Mouse (Mus musculus) embryonic facial prominence, embryonic 15.5 days (tissue): ENCODE data around the gene Cog5. TPM values are rescaled to one million over a fixed set of nuclear protein-coding genes. Genes with fewer than 3 reads are reported as not detected.

Experiments
- ATAC-seq: fragments of 200-750 bp; cut with Nextera tagmentation; 2 replicates; pipeline ENCODE4 v1.8.0; 2017; ENCODE audit warnings: low read depth, moderate TSS enrichment; ENCODE audit not compliant: insufficient number of reproducible peaks, low FRiP score, low TSS enrichment
- H3K27ac ChIP-seq: fragments of 300-500 bp; sonication (generic); replicated peaks from 2 replicates; pipeline ENCODE4 v1.5.1; 2015; ENCODE audit warnings: mild to moderate bottlenecking, inconsistent platforms
- H3K27me3 ChIP-seq: fragments of 300-500 bp; sonication (generic); 2 replicates; pipeline ENCODE4 v1.6.1; 2015; ENCODE audit warnings: inconsistent platforms
- H3K36me3 ChIP-seq: fragments of 300-500 bp; sonication (generic); 2 replicates; pipeline ENCODE4 v1.6.1; 2015; ENCODE audit warnings: mild to moderate bottlenecking, inconsistent platforms
- H3K4me1 ChIP-seq: fragments of 300-500 bp; sonication (generic); 2 replicates; pipeline ENCODE4 v1.6.1; 2015; ENCODE audit warnings: inconsistent platforms
- H3K4me2 ChIP-seq: fragments of 300-500 bp; sonication (generic); replicated peaks from 2 replicates; pipeline ENCODE4 v1.6.1; 2015; ENCODE audit warnings: mild to moderate bottlenecking, inconsistent platforms
- H3K4me3 ChIP-seq: fragments of 300-500 bp; sonication (generic); replicated peaks from 2 replicates; pipeline ENCODE4 v1.5.1; 2015; ENCODE audit warnings: mild to moderate bottlenecking, inconsistent platforms
- H3K9ac ChIP-seq: fragments of 300-500 bp; sonication (generic); 2 replicates; pipeline ENCODE4 v1.6.1; 2015; ENCODE audit warnings: inconsistent platforms
- H3K9me3 ChIP-seq: fragments of 300-500 bp; sonication (generic); replicated peaks from 2 replicates; pipeline ENCODE4 v1.6.1; 2016; ENCODE audit warnings: inconsistent platforms
- WGBS: fragments of 180-500 bp; shearing (Covaris S2); methylation state at CpG from one replicate; pipeline ENCODE4 v1.1.7; 2015; 5-methylcytosine and 5-hydroxymethylcytosine counted together
- polyA plus RNA-seq: library from polyadenylated mRNA; unstranded; fragments of >200 nt; fragmentation: Nextera tagmentation; extraction: Ambion mirVana; gene quantifications from 2 replicates; pipeline ENCODE4 v1.2.1, GENCODE M21; 2015

Cog5 gene
- polyA plus RNA-seq, 1 experiment from 2014 or later, result 27.6 TPM

GRCm38 (mm10) chr12:31823671-31824070, 169.0 kb downstream of the Cog5 start:
- H3K9me3 ChIP-seq, result no peaks in the 10 kb centered on the region
- no peak overlapping the region for H3K4me3 ChIP-seq
- 75% methylated on average over 3 of the region's 3 CpGs for WGBS
- ATAC-seq, result no peak
- H3K4me1 ChIP-seq, result peaks cover 5% of the 10 kb centered on the region; the same call in 1 of the 2 replicates
- H3K27ac ChIP-seq, result no peak overlapping the region
- no peaks in the 10 kb centered on the region for H3K27me3 ChIP-seq
- no peak overlapping the region for H3K9ac ChIP-seq
- H3K36me3 ChIP-seq, result no peaks in the 10 kb centered on the region
- no peak overlapping the region for H3K4me2 ChIP-seq

- no peak for ATAC-seq
- H3K9ac ChIP-seq, result no peak overlapping the region
- no peak overlapping the region for H3K4me3 ChIP-seq
- peaks cover 5% of the 10 kb centered on the region; the same call in 1 of the 2 replicates for H3K4me1 ChIP-seq
- H3K27ac ChIP-seq, result no peak overlapping the region
- no peaks in the 10 kb centered on the region for H3K27me3 ChIP-seq
- H3K9me3 ChIP-seq, result no peaks in the 10 kb centered on the region
- WGBS, result 60% methylated on average over 5 of the region's 5 CpGs
- H3K36me3 ChIP-seq, result no peaks in the 10 kb centered on the region
- no peak overlapping the region for H3K4me2 ChIP-seq
These were observed 170.2 kb downstream of the Cog5 start for GRCm38 (mm10) chr12:31824831-31825230.

- Histone ChIP-seq H3K4me1 (peaks cover 5% of the 10 kb centered on the region; the same call in 1 of the 2 replicates), H3K9ac (no peak overlapping the region), H3K9me3 (no peaks in the 10 kb centered on the region), H3K36me3 (no peaks in the 10 kb centered on the region), H3K4me2 (no peak overlapping the region), H3K27me3 (no peaks in the 10 kb centered on the region), H3K4me3 (no peak overlapping the region), H3K27ac (no peak overlapping the region)
- 67% methylated on average over 10 of the region's 10 CpGs for WGBS
- ATAC-seq, result no peak
These were observed 171.2 kb downstream of the Cog5 start for GRCm38 (mm10) chr12:31825821-31826220.

- Histone ChIP-seq H3K9ac (no peak overlapping the region), H3K4me2 (no peak overlapping the region), H3K4me1 (peaks cover 5% of the 10 kb centered on the region; the same call in 1 of the 2 replicates), H3K9me3 (no peaks in the 10 kb centered on the region), H3K27me3 (no peaks in the 10 kb centered on the region), H3K27ac (no peak overlapping the region), H3K4me3 (no peak overlapping the region), H3K36me3 (no peaks in the 10 kb centered on the region)
- no peak for ATAC-seq
- WGBS, result 73% methylated on average over 2 of the region's 2 CpGs
These were observed 171.8 kb downstream of the Cog5 start for GRCm38 (mm10) chr12:31826476-31826875.

GRCm38 (mm10) chr12:31835480-31835879, 180.8 kb downstream of the Cog5 start:
- no peaks in the 10 kb centered on the region for H3K9me3 ChIP-seq

GRCm38 (mm10) chr12:31836211-31836610, 181.5 kb downstream of the Cog5 start:
- no peak for ATAC-seq
- no peak overlapping the region for H3K9ac ChIP-seq
- no peaks in the 10 kb centered on the region for H3K4me1 ChIP-seq
- 21% methylated on average over 1 of the region's 1 CpGs for WGBS
- no peaks in the 10 kb centered on the region for H3K9me3 ChIP-seq
- no peaks in the 10 kb centered on the region for H3K36me3 ChIP-seq
- H3K4me2 ChIP-seq, result no peak overlapping the region
- H3K4me3 ChIP-seq, result no peak overlapping the region
- H3K27me3 ChIP-seq, result no peaks in the 10 kb centered on the region
- no peak overlapping the region for H3K27ac ChIP-seq

More at GRCm38 (mm10) chr12:31835480-31835879, 180.8 kb downstream of the Cog5 start:
- H3K27ac ChIP-seq, result no peak overlapping the region
- no peaks in the 10 kb centered on the region for H3K36me3 ChIP-seq
- no peak overlapping the region for H3K4me3 ChIP-seq
- H3K4me2 ChIP-seq, result no peak overlapping the region
- no peak for ATAC-seq
- H3K9ac ChIP-seq, result no peak overlapping the region
- H3K4me1 ChIP-seq, result no peaks in the 10 kb centered on the region
- H3K27me3 ChIP-seq, result no peaks in the 10 kb centered on the region
- 85% methylated on average over 5 of the region's 5 CpGs for WGBS

GRCm38 (mm10) chr12:31838521-31838920, 183.9 kb downstream of the Cog5 start:
- Histone ChIP-seq H3K27me3 (no peaks in the 10 kb centered on the region), H3K4me2 (no peak overlapping the region), H3K4me1 (no peaks in the 10 kb centered on the region)

GRCm38 (mm10) chr12:31839249-31839648, 184.6 kb downstream of the Cog5 start:
- peaks cover 9% of the 10 kb centered on the region; the same call in 1 of the 2 replicates for H3K36me3 ChIP-seq
- H3K27me3 ChIP-seq, result no peaks in the 10 kb centered on the region
- no peak overlapping the region for H3K4me2 ChIP-seq
- no peak for ATAC-seq
- no peaks in the 10 kb centered on the region for H3K9me3 ChIP-seq
- H3K27ac ChIP-seq, result no peak overlapping the region
- no peaks in the 10 kb centered on the region for H3K4me1 ChIP-seq
- H3K9ac ChIP-seq, result no peak overlapping the region
- H3K4me3 ChIP-seq, result no peak overlapping the region

More at GRCm38 (mm10) chr12:31838521-31838920, 183.9 kb downstream of the Cog5 start:
- no peak overlapping the region for H3K9ac ChIP-seq
- H3K4me3 ChIP-seq, result no peak overlapping the region
- peaks cover 9% of the 10 kb centered on the region; the same call in 1 of the 2 replicates for H3K36me3 ChIP-seq
- H3K27ac ChIP-seq, result no peak overlapping the region
- H3K9me3 ChIP-seq, result no peaks in the 10 kb centered on the region
- ATAC-seq, result no peak

- Histone ChIP-seq H3K9ac (no peak overlapping the region), H3K4me1 (no peaks in the 10 kb centered on the region), H3K27me3 (no peaks in the 10 kb centered on the region), H3K36me3 (peaks cover 9% of the 10 kb centered on the region; the same call in 1 of the 2 replicates), H3K4me3 (no peak overlapping the region), H3K4me2 (no peak overlapping the region), H3K27ac (no peak overlapping the region), H3K9me3 (no peaks in the 10 kb centered on the region)
- ATAC-seq, result no peak
- WGBS, result 81% methylated on average over 3 of the region's 3 CpGs
These were observed 191.4 kb downstream of the Cog5 start for GRCm38 (mm10) chr12:31846077-31846476.

GRCm38 (mm10) chr12:31848630-31849415, 194.2 kb downstream of the Cog5 start:
- no peaks in the 10 kb centered on the region for H3K27me3 ChIP-seq
- H3K9ac ChIP-seq, result no peak overlapping the region
- H3K9me3 ChIP-seq, result no peaks in the 10 kb centered on the region
- no peak overlapping the region for H3K4me3 ChIP-seq
- no peak overlapping the region for H3K4me2 ChIP-seq
- no peaks in the 10 kb centered on the region for H3K36me3 ChIP-seq
- no peaks in the 10 kb centered on the region for H3K4me1 ChIP-seq
- no peak for ATAC-seq
- H3K27ac ChIP-seq, result no peak overlapping the region
- WGBS, result 60% methylated on average over 5 of the region's 5 CpGs

GRCm38 (mm10) chr12:31849601-31850000, 194.9 kb downstream of the Cog5 start:
- Histone ChIP-seq H3K27me3 (no peaks in the 10 kb centered on the region), H3K4me1 (no peaks in the 10 kb centered on the region), H3K4me2 (no peak overlapping the region), H3K27ac (no peak overlapping the region), H3K36me3 (no peaks in the 10 kb centered on the region), H3K9ac (no peak overlapping the region), H3K4me3 (no peak overlapping the region), H3K9me3 (no peaks in the 10 kb centered on the region)
- no peak for ATAC-seq
- WGBS, result 90% methylated on average over 2 of the region's 2 CpGs

- no peaks in the 10 kb centered on the region for H3K9me3 ChIP-seq
- no peak overlapping the region for H3K4me3 ChIP-seq
- ATAC-seq, result no peak
- no peak overlapping the region for H3K27ac ChIP-seq
- no peak overlapping the region for H3K4me2 ChIP-seq
- H3K9ac ChIP-seq, result no peak overlapping the region
- no peaks in the 10 kb centered on the region for H3K27me3 ChIP-seq
- H3K4me1 ChIP-seq, result no peaks in the 10 kb centered on the region
- WGBS, result 64% methylated on average over 3 of the region's 3 CpGs
- H3K36me3 ChIP-seq, result no peaks in the 10 kb centered on the region
These were observed 199.4 kb downstream of the Cog5 start for GRCm38 (mm10) chr12:31854039-31854438.
